Mouse (Mus musculus) hindbrain, postnatal 0 days (tissue): ENCODE results near the gene Kcna10. TPM values are rescaled to one million over a fixed set of nuclear protein-coding genes. Genes with fewer than 3 reads are reported as not detected.

ENCODE experiments used
- ATAC-seq: fragments of 200-750 bp; cut with Nextera tagmentation; 2 replicates; pipeline ENCODE4 v1.8.0; 2017; ENCODE audit warnings: mild to moderate bottlenecking, moderate TSS enrichment, moderate library complexity
- DNase-seq: peaks from one replicate; pipeline ENCODE4 v3.0.0-alpha.2; 2015; ENCODE audit warnings: low spot score
- H3K27ac ChIP-seq: fragments of 300-500 bp; sonication (generic); 2 replicates; pipeline ENCODE4 v1.5.1; 2014; ENCODE audit warnings: mild to moderate bottlenecking
- H3K27me3 ChIP-seq: fragments of 300-500 bp; sonication (generic); 2 replicates; pipeline ENCODE4 v1.6.1; 2014; ENCODE audit warnings: low read length, mixed read lengths; ENCODE audit not compliant: insufficient read depth
- H3K36me3 ChIP-seq: fragments of 300-500 bp; sonication (generic); 2 replicates; pipeline ENCODE4 v1.6.1; 2014; ENCODE audit warnings: low read length, mixed read lengths; ENCODE audit not compliant: insufficient read depth
- H3K4me1 ChIP-seq: fragments of 300-500 bp; sonication (generic); 2 replicates; pipeline ENCODE4 v1.6.1; 2014; ENCODE audit warnings: antibody characterized with exemption, low read length, mixed read lengths; ENCODE audit not compliant: insufficient read depth
- H3K4me2 ChIP-seq: fragments of 300-500 bp; sonication (generic); 2 replicates; pipeline ENCODE4 v1.6.1; 2014; ENCODE audit warnings: low read depth, mild to moderate bottlenecking, low read length, moderate library complexity, mixed read lengths
- H3K4me3 ChIP-seq: fragments of 300-500 bp; sonication (generic); 2 replicates; pipeline ENCODE4 v1.5.1; 2014; ENCODE audit warnings: low read length
- H3K9ac ChIP-seq: fragments of 300-500 bp; sonication (generic); replicated peaks from 2 replicates; pipeline ENCODE4 v1.6.1; 2014; ENCODE audit warnings: mild to moderate bottlenecking, low read length, moderate library complexity, mixed read lengths
- H3K9me3 ChIP-seq: fragments of 300-500 bp; sonication (generic); 2 replicates; pipeline ENCODE4 v1.6.1; 2016; ENCODE audit warnings: low read length, mixed read lengths
- CTCF ChIP-seq: IDR thresholded peaks from 2 replicates; pipeline ENCODE4 v1.5.1; 2016; ENCODE audit warnings: antibody characterized with exemption, control low read depth, low read depth
- WGBS: fragments of 180-500 bp; shearing (Covaris S2); extraction: QIAGEN DNeasy Blood & Tissue Kit; methylation state at CpG from one replicate; pipeline ENCODE4 v1.1.7; 2014; 5-methylcytosine and 5-hydroxymethylcytosine counted together
- polyA plus RNA-seq: library from polyadenylated mRNA; unstranded; fragments of >200 nt; fragmentation: Nextera tagmentation; extraction: Ambion mirVana; gene quantifications from 2 replicates; pipeline ENCODE4 v1.2.1, GENCODE M21; 2015
- total RNA-seq: library from RNA; depleted of rRNA; stranded (reverse); fragments of >200 nt; gene quantifications from 2 replicates; pipeline ENCODE4 v1.2.3, GENCODE M21; 2014

Kcna10 gene
- total and polyA plus RNA-seq, 2 experiments from 2014 or later = not detected

DNA sequence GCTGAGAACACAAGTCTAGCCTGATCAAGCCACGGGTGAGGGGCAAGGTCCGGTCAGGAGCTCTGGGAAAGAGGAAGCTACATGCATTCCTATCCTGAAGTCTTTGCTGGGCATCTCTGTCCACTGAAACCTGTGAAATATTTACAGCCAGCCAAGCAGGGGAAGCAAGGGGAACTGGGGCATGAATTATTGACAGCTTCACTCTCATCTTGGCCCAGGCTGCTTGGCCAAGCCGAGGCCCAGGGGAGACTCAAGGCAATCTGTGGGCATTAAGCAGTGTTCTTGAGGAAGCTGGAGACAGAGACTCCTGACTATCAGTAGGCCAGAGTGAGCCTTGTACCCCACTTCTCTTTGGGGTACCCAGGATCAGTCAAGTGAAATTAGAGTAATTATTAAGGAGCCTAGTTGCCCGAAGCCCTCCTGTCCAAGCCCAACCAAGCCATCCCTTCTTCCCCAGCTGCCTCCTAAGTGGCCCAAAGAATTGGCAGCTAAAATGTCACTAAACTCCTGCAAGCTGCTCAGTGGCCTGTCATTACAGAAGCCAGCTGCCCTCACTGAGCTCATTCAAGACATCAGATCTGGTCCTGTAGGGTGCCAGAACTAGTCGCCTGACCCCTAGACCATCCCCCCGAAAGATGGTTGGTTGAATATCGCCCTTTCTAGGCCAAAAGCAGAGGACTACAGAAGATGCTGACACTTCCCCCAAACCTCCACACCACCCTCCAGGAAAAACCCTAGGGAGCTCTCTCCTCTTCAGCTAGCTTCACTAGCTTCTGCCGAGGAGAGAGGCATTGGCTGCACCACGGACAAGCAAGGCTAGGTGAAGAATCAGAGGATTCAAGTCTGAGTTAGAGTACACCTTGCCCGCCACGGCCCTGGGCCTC lies 28.8 kb upstream of the Kcna10 start:
- 70% methylated on average over 11 of the region's 11 CpGs for WGBS

DNA sequence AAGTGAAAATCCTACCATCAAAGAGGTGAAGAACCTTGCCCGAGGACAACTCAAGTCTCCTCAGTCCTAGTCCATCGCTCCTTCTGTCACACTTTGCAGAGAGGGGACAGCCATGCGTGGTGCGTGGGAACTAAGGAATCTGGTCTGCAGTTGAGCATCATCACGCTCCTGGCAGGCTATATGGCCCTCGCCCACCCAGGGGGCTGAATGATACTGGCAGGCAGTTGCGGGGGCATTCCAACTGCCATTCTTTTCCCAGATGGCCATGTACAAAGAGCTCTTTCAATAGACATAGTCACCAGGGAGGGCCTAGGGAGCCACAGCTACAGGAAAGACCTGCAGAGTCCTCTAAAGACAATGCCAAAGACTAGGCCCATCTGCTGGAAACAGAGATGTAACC lies 24.0 kb upstream of the Kcna10 start:
- Histone ChIP-seq H3K9me3 (no peaks in the 10 kb centered on the region), H3K4me2 (no peak overlapping the region), H3K9ac (no peak overlapping the region), H3K36me3 (no peaks in the 10 kb centered on the region), H3K4me1 (0 out of 2 replicates have a peak, but pooled peaks cover 11% of the 10 kb centered on the region), H3K4me3 (no peak overlapping the region), H3K27me3 (no peaks in the 10 kb centered on the region), H3K27ac (no peak overlapping the region)
- no peak for DNase-seq
- no peak for TF ChIP-seq CTCF
- WGBS = 71% methylated on average over 7 of the region's 7 CpGs
- no peak for ATAC-seq

More for the DNA sequence above, 28.8 kb upstream of the Kcna10 start:
- Histone ChIP-seq H3K4me1 (peaks cover 6% of the 10 kb centered on the region; the same call in 1 of the 2 replicates), H3K27ac (no peak overlapping the region), H3K4me3 (no peak overlapping the region), H3K4me2 (no peak overlapping the region), H3K27me3 (no peaks in the 10 kb centered on the region), H3K9ac (no peak overlapping the region), H3K9me3 (no peaks in the 10 kb centered on the region), H3K36me3 (no peaks in the 10 kb centered on the region)
- ATAC-seq (peak; percentile 51), DNase-seq (peak; percentile 59)
- no peak for TF ChIP-seq CTCF

DNA sequence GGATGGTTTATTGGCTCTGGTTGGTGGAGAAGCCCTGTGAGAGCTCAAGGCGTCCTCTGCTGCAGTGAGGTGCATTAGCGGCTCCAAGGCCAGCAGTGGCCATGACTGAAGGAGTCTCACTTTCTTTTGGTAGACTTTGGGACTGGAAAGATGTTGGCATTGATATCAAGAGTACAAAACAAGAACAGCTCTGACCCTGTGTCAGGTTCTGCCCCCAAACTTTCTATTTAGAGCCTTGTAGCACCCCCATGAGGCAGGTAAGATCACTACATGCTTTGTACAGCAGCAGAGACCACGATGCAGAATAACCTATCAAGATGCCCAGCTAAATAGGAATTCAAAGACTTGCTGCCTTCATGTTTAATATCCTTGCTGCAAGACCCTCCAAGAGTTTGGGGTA lies 23.4 kb upstream of the Kcna10 start:
- no peaks in the 10 kb centered on the region for H3K27me3 ChIP-seq
- 0 out of 2 replicates have a peak overlapping the region, but pooled peaks have one; percentile 9 for H3K27ac ChIP-seq
- peak; percentile 50 for DNase-seq
- peak; percentile 36; the same call in 1 of the 2 replicates for ATAC-seq
- H3K9ac ChIP-seq = peak overlapping the region; percentile 45; the same call in 1 of the 2 replicates
- WGBS = 61% methylated on average over 3 of the region's 3 CpGs
- 0 out of 2 replicates have a peak, but pooled peaks cover 11% of the 10 kb centered on the region for H3K4me1 ChIP-seq
- H3K9me3 ChIP-seq = no peaks in the 10 kb centered on the region
- peak overlapping the region; percentile 24; the same call in 1 of the 2 replicates for H3K4me3 ChIP-seq
- H3K4me2 ChIP-seq = peak overlapping the region; percentile 57
- no peaks in the 10 kb centered on the region for H3K36me3 ChIP-seq
- peak; percentile 52 for TF ChIP-seq CTCF

DNA sequence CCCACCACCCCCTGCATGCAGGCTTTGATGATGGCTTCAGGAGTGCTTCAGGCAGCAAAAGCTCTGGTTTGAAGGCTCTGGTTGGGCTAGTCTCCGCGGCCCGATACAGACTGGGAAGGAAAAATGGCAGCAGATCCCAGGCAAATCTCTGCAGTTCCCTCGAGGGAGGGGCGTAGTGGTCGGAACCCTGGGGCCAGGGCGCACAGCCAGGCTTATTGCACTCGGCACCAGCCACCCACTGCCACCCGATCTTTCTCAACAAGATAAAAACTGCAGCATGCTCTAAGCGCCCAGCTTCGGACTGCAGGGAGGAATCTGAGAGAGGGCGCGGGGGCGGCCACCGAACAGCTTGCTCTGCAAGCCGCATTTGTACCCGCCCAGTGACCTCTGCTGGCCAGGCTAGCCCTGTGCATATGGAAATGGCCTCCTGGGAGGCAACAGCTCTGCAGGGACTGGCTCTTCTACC lies 23.0 kb upstream of the Kcna10 start:
- Histone ChIP-seq H3K9ac (peak overlapping the region; percentile 45), H3K4me3 (peak overlapping the region; percentile 24), H3K4me2 (peak overlapping the region; percentile 57), H3K9me3 (no peaks in the 10 kb centered on the region), H3K4me1 (0 out of 2 replicates have a peak, but pooled peaks cover 11% of the 10 kb centered on the region), H3K27ac (0 out of 2 replicates have a peak overlapping the region, but pooled peaks have one; percentile 9), H3K27me3 (no peaks in the 10 kb centered on the region), H3K36me3 (no peaks in the 10 kb centered on the region)
- DNase-seq (peak; percentile 70), ATAC-seq (peak; percentile 76)
- peak; percentile 60 for TF ChIP-seq CTCF
- WGBS = 3% methylated on average over 17 of the region's 17 CpGs

DNA sequence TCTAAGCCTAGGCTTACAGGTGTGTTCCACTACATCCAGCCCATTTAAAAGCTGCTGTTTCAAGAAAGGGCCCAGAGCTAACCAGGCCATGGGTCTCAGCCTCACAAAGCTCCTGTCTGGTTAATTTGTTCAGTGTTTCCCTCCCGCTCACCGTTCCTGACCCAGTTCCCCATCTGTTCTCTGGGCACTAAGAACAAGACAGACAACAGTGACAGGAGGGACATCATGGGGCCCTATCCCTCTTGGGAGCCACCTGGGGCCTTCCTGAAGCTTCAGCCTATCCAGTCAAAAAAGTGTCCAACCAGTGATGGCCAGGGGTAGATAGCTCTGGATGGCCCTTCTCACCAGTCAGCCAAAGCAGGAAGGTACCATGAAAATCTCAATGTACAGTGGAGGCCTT lies 20.1 kb upstream of the Kcna10 start:
- H3K4me3 ChIP-seq = no peak overlapping the region
- TF ChIP-seq CTCF = no peak
- 67% methylated on average over 2 of the region's 2 CpGs for WGBS

DNA sequence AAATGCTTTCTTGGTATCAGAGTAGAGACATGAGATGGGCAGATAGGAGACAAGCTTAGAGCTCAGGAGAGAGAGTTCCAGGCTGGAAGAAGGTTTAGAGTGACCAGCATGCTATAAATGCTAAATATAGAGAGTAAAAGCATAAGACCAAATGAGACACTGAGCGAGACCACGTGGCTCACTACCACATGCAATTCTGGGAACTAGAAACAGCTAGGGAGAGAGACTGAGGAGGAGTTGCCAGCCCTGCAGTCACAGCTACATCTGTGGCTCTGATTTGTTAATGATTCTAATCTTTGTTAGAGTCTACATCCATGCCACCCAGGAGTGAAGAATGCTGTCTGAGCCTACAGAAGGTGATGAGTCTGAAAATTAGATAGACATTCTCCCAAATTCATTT lies 13.3 kb upstream of the Kcna10 start:
- no peak for ATAC-seq

More for the DNA sequence above, 20.1 kb upstream of the Kcna10 start:
- H3K4me2 ChIP-seq = no peak overlapping the region
- H3K36me3 ChIP-seq = no peaks in the 10 kb centered on the region
- ATAC-seq = no peak
- H3K4me1 ChIP-seq = 0 out of 2 replicates have a peak, but pooled peaks cover 11% of the 10 kb centered on the region
- no peak for DNase-seq
- no peak overlapping the region for H3K9ac ChIP-seq
- no peak overlapping the region for H3K27ac ChIP-seq
- H3K9me3 ChIP-seq = no peaks in the 10 kb centered on the region
- no peaks in the 10 kb centered on the region for H3K27me3 ChIP-seq

More for the DNA sequence above, 13.3 kb upstream of the Kcna10 start:
- no peak for DNase-seq
- H3K4me3 ChIP-seq = no peak overlapping the region
- 78% methylated on average over 2 of the region's 2 CpGs for WGBS
- H3K27ac ChIP-seq = no peak overlapping the region
- H3K4me2 ChIP-seq = no peak overlapping the region
- H3K9ac ChIP-seq = no peak overlapping the region
- TF ChIP-seq CTCF = no peak
- no peaks in the 10 kb centered on the region for H3K4me1 ChIP-seq
- H3K9me3 ChIP-seq = no peaks in the 10 kb centered on the region
- no peaks in the 10 kb centered on the region for H3K27me3 ChIP-seq
- no peaks in the 10 kb centered on the region for H3K36me3 ChIP-seq
